Mouse (Mus musculus) cerebellum, postnatal 36 days (tissue): ENCODE data around the gene Vcan.

Source experiments
- DNase-seq, 2 experiments: peaks; one replicate each; pipeline ENCODE4 v3.0.0; 2021 to 2022; ENCODE audit warnings: mixed read lengths in 2 of 2

Vcan gene

GRCm38 (mm10) chr13:89720497-89720896 is 21.8 kb downstream of the Vcan start:
- no peak for DNase-seq

- no peak for DNase-seq
Observed at GRCm38 (mm10) chr13:89709497-89710201, 32.7 kb downstream of the Vcan start.

GRCm38 (mm10) chr13:89708151-89708927 is 34.0 kb downstream of the Vcan start:
- no peak for DNase-seq

- DNase-seq: no peak
Observed at GRCm38 (mm10) chr13:89702395-89702794, 39.9 kb downstream of the Vcan start.

- no peak for DNase-seq
Observed at GRCm38 (mm10) chr13:89699998-89700555, 42.2 kb downstream of the Vcan start.

- no peak for DNase-seq
Observed at GRCm38 (mm10) chr13:89692597-89692996, 49.7 kb downstream of the Vcan start.

GRCm38 (mm10) chr13:89683490-89683889 is 58.8 kb downstream of the Vcan start:
- no peak for DNase-seq

GRCm38 (mm10) chr13:89682254-89682653 is 60.1 kb downstream of the Vcan start:
- no peak for DNase-seq

GRCm38 (mm10) chr13:89679756-89680155 is 62.6 kb downstream of the Vcan start:
- DNase-seq: no peak

- DNase-seq: no peak
Observed at GRCm38 (mm10) chr13:89670505-89670904, 71.8 kb downstream of the Vcan start.

GRCm38 (mm10) chr13:89668981-89669880 is 73.1 kb downstream of the Vcan start:
- DNase-seq: no peak

GRCm38 (mm10) chr13:89668069-89668468 is 74.2 kb downstream of the Vcan start:
- peak in 1 of 2 experiments; percentile 12 for DNase-seq

GRCm38 (mm10) chr13:89661688-89662087 is 80.6 kb downstream of the Vcan start:
- DNase-seq: no peak

GRCm38 (mm10) chr13:89657046-89657445 is 85.3 kb downstream of the Vcan start:
- no peak for DNase-seq

GRCm38 (mm10) chr13:89653279-89653678 is 89.0 kb downstream of the Vcan start:
- no peak for DNase-seq

- DNase-seq: no peak
Observed at GRCm38 (mm10) chr13:89652773-89653172, 89.5 kb downstream of the Vcan start.

GRCm38 (mm10) chr13:89645589-89645988 is 96.7 kb downstream of the Vcan start:
- DNase-seq: no peak

GRCm38 (mm10) chr13:89637012-89637411 is 105.3 kb downstream of the Vcan start:
- DNase-seq: no peak

- DNase-seq: peak in 1 of 2 experiments; percentile 22
Observed at GRCm38 (mm10) chr13:89634137-89634683, 108.1 kb downstream of the Vcan start.

GRCm38 (mm10) chr13:89619064-89619463 is 123.2 kb downstream of the Vcan start:
- DNase-seq: no peak

GRCm38 (mm10) chr13:89607399-89607798 is 134.9 kb downstream of the Vcan start:
- no peak for DNase-seq
